Mouse (Mus musculus): ENCODE measurements around the gene Naaladl2. TPM values are rescaled to one million over a fixed set of nuclear protein-coding genes. Genes with fewer than 3 reads are reported as not detected.
"Not testable (repeated sequence)": the region's sequence is repeated elsewhere in the genome, so short reads cannot be mapped to it uniquely, and the experiment has no call there.

The Naaladl2 gene
- polyA plus RNA-seq, 1 experiment from 2014 or later = 2.8 TPM

GRCm38 (mm10) chr3:25074266-25074665, 69.8 kb downstream of the Naaladl2 start:
- no peaks in the 10 kb centered on the region for H3K27me3 ChIP-seq (replicated peaks; ENCODE audit: control insufficient read depth, insufficient read depth, low read length)

GRCm38 (mm10) chr3:25073821-25074220, 70.2 kb downstream of the Naaladl2 start:
- no peaks in the 10 kb centered on the region for H3K9me3 ChIP-seq (ENCODE audit: control insufficient read depth)
- H3K9ac ChIP-seq (ENCODE audit: low read depth, low read length) = no peak overlapping the region
- no peak overlapping the region for H3K4me2 ChIP-seq (replicated peaks; ENCODE audit: low read depth)
- no peak for ATAC-seq
- no peak overlapping the region for H3K4me3 ChIP-seq (ENCODE audit: low read depth, low read length)
- no peaks in the 10 kb centered on the region for H3K27me3 ChIP-seq (replicated peaks; ENCODE audit: control insufficient read depth, insufficient read depth, low read length)
- no peak overlapping the region for H3K27ac ChIP-seq (ENCODE audit: low read depth, low read length)
- H3K36me3 ChIP-seq (ENCODE audit: control insufficient read depth, insufficient read depth) = no peaks in the 10 kb centered on the region
- TF ChIP-seq CTCF (IDR thresholded peaks at IDR 0.05; ENCODE audit: low read depth) = no peak
- H3K4me1 ChIP-seq (replicated peaks; ENCODE audit: control insufficient read depth, insufficient read depth, low read length) = no peaks in the 10 kb centered on the region
- WGBS = 66% methylated on average over 6 of the region's 6 CpGs

More at GRCm38 (mm10) chr3:25074266-25074665, 69.8 kb downstream of the Naaladl2 start:
- no peak for ATAC-seq
- no peak overlapping the region for H3K9ac ChIP-seq (ENCODE audit: low read depth, low read length)
- no peak overlapping the region for H3K27ac ChIP-seq (ENCODE audit: low read depth, low read length)
- no peaks in the 10 kb centered on the region for H3K36me3 ChIP-seq (ENCODE audit: control insufficient read depth, insufficient read depth)
- TF ChIP-seq CTCF (IDR thresholded peaks at IDR 0.05; ENCODE audit: low read depth) = no peak
- H3K4me3 ChIP-seq (ENCODE audit: low read depth, low read length) = no peak overlapping the region
- H3K9me3 ChIP-seq (ENCODE audit: control insufficient read depth) = no peaks in the 10 kb centered on the region
- H3K4me1 ChIP-seq (replicated peaks; ENCODE audit: control insufficient read depth, insufficient read depth, low read length) = no peaks in the 10 kb centered on the region
- no peak overlapping the region for H3K4me2 ChIP-seq (replicated peaks; ENCODE audit: low read depth)
- WGBS = 70% methylated on average over 4 of the region's 4 CpGs

- ATAC-seq = no peak
- no peak for TF ChIP-seq CTCF (IDR thresholded peaks at IDR 0.05; ENCODE audit: low read depth)
- H3K4me3 ChIP-seq (ENCODE audit: low read depth, low read length) = no peak overlapping the region
- no peaks in the 10 kb centered on the region for H3K27me3 ChIP-seq (replicated peaks; ENCODE audit: control insufficient read depth, insufficient read depth, low read length)
- H3K9ac ChIP-seq (ENCODE audit: low read depth, low read length) = no peak overlapping the region
- H3K36me3 ChIP-seq (ENCODE audit: control insufficient read depth, insufficient read depth) = no peaks in the 10 kb centered on the region
- no peaks in the 10 kb centered on the region for H3K9me3 ChIP-seq (ENCODE audit: control insufficient read depth)
- no peaks in the 10 kb centered on the region for H3K4me1 ChIP-seq (replicated peaks; ENCODE audit: control insufficient read depth, insufficient read depth, low read length)
- H3K27ac ChIP-seq (ENCODE audit: low read depth, low read length) = no peak overlapping the region
- WGBS = 71% methylated on average over 4 of the region's 4 CpGs
- H3K4me2 ChIP-seq (replicated peaks; ENCODE audit: low read depth) = no peak overlapping the region
Measured at GRCm38 (mm10) chr3:25063217-25063616, 80.8 kb downstream of the Naaladl2 start.

GRCm38 (mm10) chr3:25052975-25053374, 91.1 kb downstream of the Naaladl2 start:
- TF ChIP-seq CTCF (IDR thresholded peaks at IDR 0.05; ENCODE audit: low read depth) = no peak
- no peaks in the 10 kb centered on the region for H3K36me3 ChIP-seq (ENCODE audit: control insufficient read depth, insufficient read depth)
- no peaks in the 10 kb centered on the region for H3K27me3 ChIP-seq (replicated peaks; ENCODE audit: control insufficient read depth, insufficient read depth, low read length)
- WGBS = 27% methylated on average over 2 of the region's 2 CpGs
- no peak for ATAC-seq
- no peak overlapping the region for H3K4me3 ChIP-seq (ENCODE audit: low read depth, low read length)
- H3K4me1 ChIP-seq (replicated peaks; ENCODE audit: control insufficient read depth, insufficient read depth, low read length) = no peaks in the 10 kb centered on the region
- no peak overlapping the region for H3K9ac ChIP-seq (ENCODE audit: low read depth, low read length)
- H3K27ac ChIP-seq (ENCODE audit: low read depth, low read length) = no peak overlapping the region
- H3K4me2 ChIP-seq (replicated peaks; ENCODE audit: low read depth) = no peak overlapping the region
- H3K9me3 ChIP-seq (ENCODE audit: control insufficient read depth) = no peaks in the 10 kb centered on the region

- no peak for TF ChIP-seq CTCF (IDR thresholded peaks at IDR 0.05; ENCODE audit: low read depth)
- Histone ChIP-seq H3K36me3 (ENCODE audit: control insufficient read depth, insufficient read depth) (no peaks in the 10 kb centered on the region), H3K27ac (ENCODE audit: low read depth, low read length) (no peak overlapping the region), H3K9me3 (ENCODE audit: control insufficient read depth) (no peaks in the 10 kb centered on the region), H3K4me1 (replicated peaks; ENCODE audit: control insufficient read depth, insufficient read depth, low read length) (no peaks in the 10 kb centered on the region), H3K9ac (ENCODE audit: low read depth, low read length) (no peak overlapping the region), H3K4me2 (replicated peaks; ENCODE audit: low read depth) (no peak overlapping the region), H3K4me3 (ENCODE audit: low read depth, low read length) (no peak overlapping the region), H3K27me3 (replicated peaks; ENCODE audit: control insufficient read depth, insufficient read depth, low read length) (no peaks in the 10 kb centered on the region)
- no peak for ATAC-seq
- WGBS = 69% methylated on average over 5 of the region's 5 CpGs
Measured at GRCm38 (mm10) chr3:25019972-25020371, 124.1 kb downstream of the Naaladl2 start.

GRCm38 (mm10) chr3:25010751-25011150, 133.3 kb downstream of the Naaladl2 start:
- WGBS = 95% methylated on average over 1 of the region's 1 CpGs
- no peak for TF ChIP-seq CTCF (IDR thresholded peaks at IDR 0.05; ENCODE audit: low read depth)
- H3K27ac ChIP-seq (ENCODE audit: low read depth, low read length) = no peak overlapping the region
- H3K4me3 ChIP-seq (ENCODE audit: low read depth, low read length) = no peak overlapping the region
- H3K4me2 ChIP-seq (replicated peaks; ENCODE audit: low read depth) = no peak overlapping the region
- H3K9ac ChIP-seq (ENCODE audit: low read depth, low read length) = no peak overlapping the region
- no peak for ATAC-seq
- no peaks in the 10 kb centered on the region for H3K36me3 ChIP-seq (ENCODE audit: control insufficient read depth, insufficient read depth)
- no peaks in the 10 kb centered on the region for H3K9me3 ChIP-seq (ENCODE audit: control insufficient read depth)
- no peaks in the 10 kb centered on the region for H3K27me3 ChIP-seq (replicated peaks; ENCODE audit: control insufficient read depth, insufficient read depth, low read length)
- no peaks in the 10 kb centered on the region for H3K4me1 ChIP-seq (replicated peaks; ENCODE audit: control insufficient read depth, insufficient read depth, low read length)

- not testable (repeated sequence) for H3K9me3 ChIP-seq (ENCODE audit: control insufficient read depth); ATAC-seq; H3K9ac ChIP-seq (ENCODE audit: low read depth, low read length); H3K4me1 ChIP-seq (replicated peaks; ENCODE audit: control insufficient read depth, insufficient read depth, low read length); H3K36me3 ChIP-seq (ENCODE audit: control insufficient read depth, insufficient read depth); H3K4me2 ChIP-seq (replicated peaks; ENCODE audit: low read depth); H3K27ac ChIP-seq (ENCODE audit: low read depth, low read length); H3K4me3 ChIP-seq (ENCODE audit: low read depth, low read length); H3K27me3 ChIP-seq (replicated peaks; ENCODE audit: control insufficient read depth, insufficient read depth, low read length)
- WGBS = 67% methylated on average over 2 of the region's 2 CpGs
Measured at GRCm38 (mm10) chr3:25006802-25007201, 137.3 kb downstream of the Naaladl2 start.

All from intestine, postnatal 0 days (tissue).